Mouse (Mus musculus): ENCODE data around the gene Wbp11. TPM values are rescaled to one million over a fixed set of nuclear protein-coding genes. Genes with fewer than 3 reads are reported as not detected.

Wbp11 gene
- total RNA-seq (2022), result 10 to 100 TPM; 44.7 to 49.8 (median 45.5) TPM

DNA sequence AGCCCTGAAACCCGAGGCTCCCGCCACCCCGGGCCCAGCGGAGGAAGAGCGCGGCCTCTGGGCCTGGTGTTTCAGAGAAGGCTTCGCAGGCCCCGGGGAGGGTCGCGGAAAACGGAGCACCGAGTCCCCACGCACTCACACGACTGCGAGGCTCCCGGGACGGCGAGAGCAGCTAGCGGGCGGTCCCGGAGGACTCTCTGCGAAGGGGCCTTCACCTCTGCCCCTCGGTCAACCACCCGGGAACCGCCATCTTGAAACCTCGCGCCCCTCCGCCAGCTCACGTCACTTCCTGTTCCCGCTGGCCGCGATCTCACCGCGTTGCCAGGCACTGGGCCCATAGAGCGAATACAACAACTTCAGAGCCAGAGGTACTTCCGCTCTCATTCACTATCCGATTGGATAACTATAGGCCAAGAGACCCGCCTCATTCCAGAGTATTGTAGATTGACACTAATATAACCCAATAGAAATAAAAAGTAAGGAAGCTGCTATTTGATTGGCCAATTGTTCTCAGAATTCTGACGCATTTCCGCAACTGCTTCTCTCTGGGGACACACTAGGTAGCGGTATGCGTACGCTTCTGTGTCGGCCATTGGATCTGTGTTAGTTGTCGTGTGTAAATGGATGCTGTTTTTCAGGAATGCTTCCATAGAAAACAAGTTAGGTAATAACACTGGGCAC is at the start of gene Wbp11:
Gene Wbp11, minus strand, starts transcription at position 353 of the 681 bp plus-strand sequence.
- DNase-seq (ENCODE audit: low spot score in 2 of 2), result peak; percentile 92 to 96

DNA sequence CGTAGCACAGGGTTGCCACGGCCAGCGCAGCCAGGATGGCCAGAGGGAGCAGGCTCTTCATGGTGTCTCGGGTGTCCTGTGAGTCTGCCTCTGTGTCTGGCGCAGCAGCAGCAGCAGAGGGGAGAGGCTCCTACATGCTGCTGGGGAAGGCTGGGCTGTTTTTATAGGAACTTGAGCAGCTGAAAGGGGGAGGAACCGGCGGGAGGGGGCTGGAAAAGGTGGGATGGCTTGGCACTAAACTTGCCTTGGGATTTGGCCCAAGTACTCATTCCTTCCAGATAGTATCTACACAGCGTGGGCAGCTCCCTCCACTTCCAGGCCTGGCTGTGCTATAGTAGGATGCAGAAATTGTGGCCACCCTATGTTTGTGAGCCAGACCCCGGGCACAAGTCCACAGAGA is 47.6 kb upstream of the Wbp11 start, which contains the start of gene Mgp:
Gene Mgp, minus strand, starts transcription at position 154 of the 400 bp plus-strand sequence.
- peak; percentile 13 to 37 for DNase-seq (ENCODE audit: low spot score in 2 of 2)

- DNase-seq (ENCODE audit: low spot score in 2 of 2), result no peak
Measured at GRCm38 (mm10) chr6:136874599-136874998, 46.6 kb upstream of the Wbp11 start.

GRCm38 (mm10) chr6:136868921-136869320 is 40.9 kb upstream of the Wbp11 start:
- no peak for DNase-seq (ENCODE audit: low spot score in 2 of 2)

GRCm38 (mm10) chr6:136866150-136866549 is 38.1 kb upstream of the Wbp11 start:
- no peak for DNase-seq (ENCODE audit: low spot score in 2 of 2)

DNA sequence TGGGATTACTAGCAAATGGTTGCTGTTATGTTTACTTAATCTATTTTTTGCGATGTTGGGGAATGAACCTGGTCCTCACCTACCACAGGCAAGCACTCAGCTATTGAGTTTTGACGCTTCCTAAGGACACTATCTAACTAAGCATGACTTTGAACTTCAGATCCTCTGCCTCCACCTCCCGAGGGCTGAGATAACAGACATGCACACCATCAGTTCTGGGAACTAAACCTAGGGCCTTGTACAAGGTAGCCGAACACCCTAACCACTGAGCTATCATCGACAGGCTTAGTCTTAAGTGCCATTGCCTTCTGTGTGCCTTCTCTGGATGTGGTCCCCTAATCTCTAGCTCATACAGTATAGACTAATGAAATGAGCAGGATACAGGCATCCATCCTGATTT is 37.3 kb upstream of the Wbp11 start:
- DNase-seq (ENCODE audit: low spot score in 2 of 2), result no peak

GRCm38 (mm10) chr6:136861020-136861419 is 33.0 kb upstream of the Wbp11 start:
- DNase-seq (ENCODE audit: low spot score in 2 of 2), result no peak

- no peak for DNase-seq (ENCODE audit: low spot score in 2 of 2)
Measured at GRCm38 (mm10) chr6:136858420-136858819, 30.4 kb upstream of the Wbp11 start.

DNA sequence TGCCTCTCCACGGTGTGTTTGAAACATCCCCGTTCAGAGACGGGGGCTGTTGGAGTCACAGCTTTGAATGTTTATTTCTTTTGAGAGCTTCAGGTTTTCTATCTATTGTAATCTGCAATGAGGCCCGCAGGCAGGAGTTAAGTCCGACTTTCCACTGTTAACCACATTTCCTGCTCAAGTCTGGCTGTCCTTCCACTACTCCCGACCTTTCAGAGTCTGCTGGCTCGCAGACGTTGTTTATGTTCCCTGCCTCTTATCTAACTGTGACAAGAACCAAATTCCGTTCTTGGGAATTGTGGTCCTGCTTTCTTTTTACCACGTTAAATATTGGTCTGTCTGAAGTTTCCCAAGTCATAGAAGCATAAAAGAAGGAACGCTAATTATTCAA is 29.8 kb upstream of the Wbp11 start:
- DNase-seq (ENCODE audit: low spot score in 2 of 2), result no peak

DNA sequence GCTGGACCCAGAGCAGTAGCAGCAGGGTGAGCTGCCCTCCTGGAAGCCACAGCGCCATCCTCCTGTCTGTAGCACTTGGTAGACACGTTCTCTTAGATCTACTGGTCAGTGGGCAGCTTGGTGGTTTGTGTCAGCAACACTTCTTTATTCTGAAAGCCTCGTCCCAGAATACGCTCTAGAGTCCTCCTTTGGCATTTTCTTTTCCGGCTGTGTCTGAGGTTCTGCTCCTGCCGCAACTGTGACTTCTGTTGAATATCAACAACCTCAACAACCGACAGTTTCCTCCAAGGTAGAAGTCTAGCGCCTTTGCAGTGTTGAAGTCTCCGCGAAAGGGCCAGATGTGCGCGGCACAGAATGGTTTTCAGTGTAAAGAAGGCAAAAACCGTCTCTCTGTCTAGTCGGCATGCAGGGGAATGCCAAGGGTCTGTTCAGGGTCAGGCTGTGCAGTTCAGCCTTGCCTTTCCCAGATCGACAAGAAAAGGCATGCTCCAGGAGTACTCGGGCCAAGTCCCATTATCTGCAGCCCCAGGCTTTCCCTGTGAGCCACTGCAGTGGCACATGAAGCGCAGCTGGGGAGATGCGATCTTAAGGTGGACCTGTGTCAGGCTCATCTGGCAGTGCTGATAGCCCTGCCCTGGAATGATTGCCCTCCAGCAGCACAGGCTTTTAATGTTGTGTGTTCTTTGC is 29.3 kb upstream of the Wbp11 start, which contains the start of gene Art4:
Gene Art4, minus strand, starts transcription at position 548 of the 687 bp plus-strand sequence.
- no peak for DNase-seq (ENCODE audit: low spot score in 2 of 2)

DNA sequence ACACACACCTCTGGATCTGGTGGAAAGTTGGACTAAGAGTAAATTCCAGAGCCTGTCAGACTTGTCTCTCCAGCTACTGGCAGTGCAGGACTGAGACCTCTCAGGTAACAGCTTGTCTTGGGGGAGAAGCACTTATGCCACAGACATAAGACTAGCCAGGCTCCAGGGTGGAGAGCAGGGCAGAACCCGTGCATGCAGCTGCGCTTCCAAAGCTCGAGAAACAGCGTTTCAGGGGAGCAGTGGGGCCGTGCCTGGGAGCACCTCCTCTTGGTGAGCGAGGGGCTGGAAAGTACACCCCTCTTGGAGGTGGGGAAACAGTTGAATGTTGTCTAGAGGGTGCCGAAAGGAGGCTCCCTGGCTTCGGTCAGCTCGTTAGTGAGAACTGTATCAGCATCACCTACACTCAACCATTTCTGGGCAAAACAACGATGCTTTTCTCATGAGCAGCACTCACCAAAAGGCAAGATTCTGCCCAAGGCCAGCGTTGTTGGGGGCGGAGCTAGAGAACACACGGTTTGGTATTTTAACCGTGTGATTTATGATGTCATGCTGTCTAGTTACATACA is 28.1 kb upstream of the Wbp11 start:
- DNase-seq (ENCODE audit: low spot score in 2 of 2), result no peak

DNA sequence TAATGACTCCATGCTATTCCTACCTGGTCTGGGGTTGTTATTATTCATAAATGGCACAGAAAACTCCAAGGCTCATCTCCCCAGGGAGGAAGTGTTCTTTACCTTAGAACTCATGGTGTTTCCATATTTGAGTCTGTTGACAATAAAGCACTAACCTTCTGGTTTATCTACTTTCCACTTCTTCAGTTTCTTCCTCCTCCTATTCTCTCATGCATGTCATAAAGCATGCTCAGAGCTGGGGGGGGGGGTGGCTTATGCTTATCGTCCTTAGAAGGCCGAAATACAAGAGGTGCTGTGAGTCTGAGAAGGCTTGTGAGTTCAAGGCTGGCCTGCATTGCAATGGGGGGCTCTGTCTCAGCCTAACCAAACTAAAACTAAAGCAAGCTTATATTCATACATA is 27.1 kb upstream of the Wbp11 start:
- DNase-seq (ENCODE audit: low spot score in 2 of 2), result no peak

GRCm38 (mm10) chr6:136854361-136854781 is 26.3 kb upstream of the Wbp11 start:
- no peak for DNase-seq (ENCODE audit: low spot score in 2 of 2)

DNA sequence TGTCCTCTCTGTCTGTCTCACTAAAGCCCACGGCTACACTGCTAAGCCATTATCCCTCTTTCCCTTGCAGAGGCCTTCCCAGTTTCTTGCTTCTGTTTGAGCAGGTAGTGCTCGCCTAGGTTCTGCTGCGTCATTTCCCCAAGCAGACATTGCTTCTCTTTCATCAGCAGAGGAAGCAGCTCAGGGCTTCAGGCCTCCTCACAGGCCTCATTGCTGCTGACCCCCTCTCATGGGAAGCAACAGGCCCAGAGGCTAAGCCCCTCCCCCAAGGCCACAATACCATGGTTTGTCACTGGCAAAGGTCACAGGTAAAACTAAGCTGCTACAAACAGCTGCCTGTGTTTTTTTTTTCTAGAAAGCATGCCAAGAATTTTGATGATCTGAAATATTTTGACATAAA is 24.7 kb upstream of the Wbp11 start:
- no peak for DNase-seq (ENCODE audit: low spot score in 2 of 2)

GRCm38 (mm10) chr6:136852348-136852747 is 24.3 kb upstream of the Wbp11 start:
- DNase-seq (ENCODE audit: low spot score in 2 of 2), result no peak

DNA sequence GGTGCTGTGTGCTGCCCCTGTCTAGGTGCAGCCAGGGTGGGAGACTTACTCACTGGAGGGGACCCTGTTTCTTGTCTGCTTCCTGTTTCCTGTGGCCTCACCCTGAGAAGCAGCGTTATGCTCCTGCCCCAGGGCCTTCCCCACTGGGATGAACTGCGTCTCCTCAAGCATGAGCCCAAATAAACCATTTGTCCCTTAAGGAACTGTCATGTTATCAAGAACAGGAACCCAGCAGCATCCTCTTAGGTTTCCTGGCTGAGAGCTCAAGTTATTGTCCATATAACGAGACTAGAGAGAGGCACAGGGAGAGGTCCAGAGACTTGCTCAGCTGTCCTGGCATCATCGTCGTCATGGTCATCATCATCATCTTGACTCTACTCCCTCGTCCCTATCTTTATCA is 22.2 kb upstream of the Wbp11 start:
- no peak for DNase-seq (ENCODE audit: low spot score in 2 of 2)

- no peak for DNase-seq (ENCODE audit: low spot score in 2 of 2)
Measured at GRCm38 (mm10) chr6:136848971-136849370, 20.9 kb upstream of the Wbp11 start.

GRCm38 (mm10) chr6:136848399-136848798 is 20.4 kb upstream of the Wbp11 start:
- no peak for DNase-seq (ENCODE audit: low spot score in 2 of 2)

DNA sequence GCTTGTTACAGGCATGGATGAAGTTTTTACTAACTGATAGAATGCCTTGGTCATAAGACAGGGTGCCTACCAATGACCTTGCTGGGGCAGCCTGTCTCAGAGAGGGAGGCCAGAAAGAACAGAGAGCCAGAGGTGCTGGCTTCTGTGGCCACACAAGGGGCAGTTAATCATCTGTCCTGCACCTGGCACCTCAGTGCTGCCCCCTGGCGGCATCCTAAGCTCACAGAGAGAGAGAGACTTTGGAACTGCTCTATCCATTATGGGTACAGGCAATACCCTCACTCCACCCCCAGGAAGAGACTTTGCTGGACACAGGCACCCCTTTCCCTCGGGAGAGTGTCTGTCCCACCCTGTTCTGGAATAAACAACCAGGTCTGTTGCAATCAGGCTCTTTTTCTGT is 19.8 kb upstream of the Wbp11 start:
- peak in 1 of 2 experiments; percentile 21 for DNase-seq (ENCODE audit: low spot score in 2 of 2)

DNA sequence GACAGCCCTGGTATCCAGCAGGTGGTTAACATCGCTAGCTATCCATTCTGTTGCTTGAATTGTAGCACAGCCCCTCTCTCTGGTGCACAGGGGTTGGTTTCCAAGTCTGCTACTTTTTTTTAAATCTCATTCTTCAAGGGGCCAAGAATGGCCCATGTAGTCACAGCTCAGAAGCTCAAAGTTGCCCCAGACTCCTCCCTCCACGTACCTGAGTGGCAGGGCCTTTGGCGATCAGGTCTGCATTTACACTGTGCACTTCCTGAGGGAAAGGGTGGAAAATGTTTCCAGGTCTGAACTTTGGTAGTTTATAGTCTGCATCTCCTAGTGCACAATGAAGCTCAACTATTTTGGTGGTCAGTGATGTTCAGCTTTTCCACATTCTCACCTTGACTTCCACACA is 19.2 kb upstream of the Wbp11 start:
- DNase-seq (ENCODE audit: low spot score in 2 of 2), result no peak

GRCm38 (mm10) chr6:136845706-136846480 is 17.9 kb upstream of the Wbp11 start:
- DNase-seq (ENCODE audit: low spot score in 2 of 2), result no peak

DNA sequence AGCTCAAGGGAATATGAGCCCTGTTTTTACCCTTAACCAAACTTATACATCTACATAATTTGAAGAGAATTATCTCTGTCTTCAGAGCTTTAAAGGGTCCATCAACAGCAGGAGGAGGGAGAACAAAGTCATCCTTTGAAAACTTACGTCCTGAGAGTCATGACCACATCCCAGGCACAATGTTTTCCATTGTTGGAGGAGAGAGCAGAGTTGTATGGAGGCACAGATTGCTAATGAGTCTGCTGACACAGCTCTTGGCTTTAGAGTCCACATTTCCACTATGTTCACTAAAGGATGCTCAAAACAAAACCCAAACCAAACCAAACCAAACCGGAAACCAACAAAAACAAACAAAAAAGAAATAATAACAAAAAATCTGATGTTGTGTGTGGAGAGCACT is 16.9 kb upstream of the Wbp11 start:
- DNase-seq (ENCODE audit: low spot score in 2 of 2), result no peak
